Mouse (Mus musculus) cerebellum, adult 9-11 months (tissue): ENCODE results near the gene Ttc39d.
A peak's percentile ranks its signal among the peaks of the same experiment; 100 is the strongest.
"Not testable (repeated sequence)": the region's sequence is repeated elsewhere in the genome, so short reads cannot be mapped to it uniquely, and the experiment has no call there.

Experiments used
- DNase-seq: peaks from one replicate; pipeline ENCODE4 v3.0.0; 2022

Gene Ttc39d

DNA sequence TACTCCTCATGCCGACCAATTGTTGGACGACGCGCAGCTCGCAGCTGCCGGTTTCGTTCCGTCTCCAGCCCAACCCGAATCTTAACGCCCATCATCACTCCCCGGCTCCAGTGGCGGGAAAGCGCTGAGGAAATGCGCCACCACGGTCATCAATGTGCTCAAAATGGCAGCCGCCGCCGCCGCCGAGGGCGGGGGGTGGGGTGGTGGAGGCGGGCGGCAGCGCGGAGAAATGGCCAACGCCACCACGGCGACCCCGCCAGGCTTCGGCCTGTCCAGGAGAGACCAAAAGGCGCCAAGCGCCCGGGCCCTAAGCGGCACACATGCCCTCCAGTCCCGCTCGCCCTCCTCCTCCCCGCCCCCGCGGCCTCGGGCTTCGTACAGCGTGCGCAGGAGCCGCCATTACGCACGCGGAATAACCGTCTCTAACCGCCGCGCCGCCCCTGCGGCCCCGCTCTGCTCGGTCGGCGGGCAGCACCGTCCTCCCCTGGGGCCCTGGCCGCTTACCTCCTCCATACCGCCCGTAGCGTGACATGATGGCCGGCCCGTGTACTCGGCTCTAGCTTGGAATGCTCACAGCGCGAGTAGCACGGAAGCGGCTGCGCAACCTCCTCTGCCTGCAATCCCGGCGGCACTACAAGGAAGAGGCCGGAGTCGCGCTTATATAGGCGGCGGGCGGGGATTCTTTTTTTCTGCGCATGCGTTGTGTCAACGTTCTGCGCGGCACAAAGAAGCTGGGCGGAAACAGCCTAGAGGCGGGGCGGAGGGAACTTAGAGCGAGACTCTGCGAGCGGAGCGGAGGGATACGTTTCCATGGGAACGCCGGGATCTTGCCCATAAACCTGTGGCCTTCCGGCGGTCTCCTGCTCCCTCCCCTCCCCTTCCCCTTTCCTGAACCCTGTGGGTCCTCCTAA is at the start of gene Ttc39d, which contains the start of gene Srsf7:
Gene Ttc39d, plus strand, starts transcription at position 790 of the 911 bp plus-strand sequence.
Gene Srsf7, minus strand, starts transcription at position 637 of the 911 bp plus-strand sequence.
- peak; percentile 98 for DNase-seq

DNA sequence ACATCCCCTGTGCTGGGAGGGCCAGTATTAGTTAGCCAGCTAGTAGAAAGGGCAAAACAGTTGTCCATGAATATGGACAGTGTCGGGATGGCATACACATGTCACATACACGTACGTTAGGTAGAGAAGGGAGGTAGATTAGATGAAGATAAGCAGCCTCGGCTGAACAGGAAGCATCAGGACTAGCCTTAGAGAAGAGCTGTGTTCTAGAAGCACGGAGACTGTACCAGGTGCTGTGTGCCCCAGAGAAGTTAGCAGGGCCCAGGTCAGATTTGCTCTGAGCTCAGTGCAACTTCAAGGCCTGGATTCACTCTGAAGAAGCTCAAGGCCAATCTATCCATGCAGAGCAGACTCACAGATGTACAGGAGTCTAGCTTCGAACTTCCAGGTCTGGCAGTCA is 49.8 kb upstream of the Ttc39d start:
- no peak for DNase-seq

DNA sequence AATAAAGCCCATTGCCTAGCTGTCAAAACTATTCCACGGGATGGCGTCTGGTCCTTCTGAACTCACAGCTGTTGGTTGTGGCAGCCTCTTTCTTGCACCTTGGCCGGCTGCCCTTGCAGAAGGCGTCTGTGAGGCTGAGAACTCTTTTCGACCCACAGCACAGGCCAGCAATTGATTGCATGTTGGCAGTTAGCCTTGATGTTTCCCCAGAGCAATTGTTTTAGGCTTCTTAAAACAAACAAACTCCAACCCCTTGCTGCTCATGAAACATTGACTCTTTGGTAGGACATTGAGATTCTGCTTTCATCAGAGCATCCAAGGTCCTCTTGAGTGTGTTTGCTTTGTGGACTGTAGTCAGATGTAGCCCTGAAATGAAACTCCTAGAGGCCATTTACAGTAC is 46.8 kb upstream of the Ttc39d start:
- peak; percentile 47 for DNase-seq

DNA sequence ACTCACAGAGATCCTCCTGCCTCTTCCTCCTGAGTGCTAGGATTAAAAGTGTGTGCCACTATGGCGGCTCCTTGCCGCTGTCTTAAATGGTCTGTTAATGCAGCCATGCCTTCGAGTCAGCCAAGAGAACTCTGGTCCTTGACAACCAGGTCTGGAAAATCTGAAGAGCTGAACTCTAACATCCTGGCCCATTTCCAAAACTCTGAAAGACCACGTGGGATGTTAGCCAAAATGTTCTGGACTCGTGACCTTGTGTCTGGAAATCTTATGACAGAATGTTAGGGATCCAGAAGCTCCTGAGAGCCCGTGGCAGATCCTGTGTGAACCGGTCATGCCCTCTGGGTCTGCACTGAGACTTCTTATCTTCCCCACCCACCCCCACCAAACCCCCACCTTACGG is 43.3 kb upstream of the Ttc39d start:
- no peak for DNase-seq

DNA sequence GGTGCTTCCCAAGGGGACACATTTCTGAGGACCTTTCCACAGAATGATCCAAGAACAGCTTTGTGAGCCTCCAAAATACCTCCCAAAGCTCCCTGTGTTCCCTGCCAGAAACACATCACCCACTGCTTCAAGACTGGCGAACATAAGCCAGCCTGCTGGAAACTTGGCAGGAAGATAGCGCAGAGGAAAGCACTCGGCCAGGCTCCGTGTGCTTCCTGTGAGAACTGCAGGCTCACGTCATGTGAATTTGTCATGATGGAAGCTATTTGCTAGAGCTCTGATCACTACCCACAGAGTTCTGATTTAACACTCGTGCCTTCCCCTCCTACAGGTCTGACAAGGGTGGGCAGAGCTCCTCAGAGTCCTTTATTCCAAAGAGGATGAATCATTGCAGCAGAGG is 41.5 kb upstream of the Ttc39d start:
- DNase-seq: peak; percentile 90

DNA sequence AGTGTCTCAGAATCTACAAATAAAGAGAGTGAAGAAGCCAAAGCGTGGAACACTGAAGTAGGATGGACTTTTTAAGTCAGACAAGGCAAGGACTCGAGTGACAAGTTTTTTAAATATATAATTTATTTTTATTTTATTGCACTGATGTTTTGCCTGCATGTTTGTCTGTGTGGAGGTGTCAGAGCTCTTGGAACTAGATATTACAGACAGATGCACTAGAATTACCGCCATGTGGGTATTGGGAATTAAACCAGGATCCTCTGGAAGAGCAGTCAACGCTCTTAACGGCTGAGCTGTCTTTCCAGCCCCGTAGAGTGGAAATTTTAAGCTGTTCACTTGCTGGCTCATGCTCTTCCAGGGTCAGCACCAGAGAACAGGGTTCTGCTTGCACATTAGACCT is 40.9 kb upstream of the Ttc39d start:
- DNase-seq: peak; percentile 30

DNA sequence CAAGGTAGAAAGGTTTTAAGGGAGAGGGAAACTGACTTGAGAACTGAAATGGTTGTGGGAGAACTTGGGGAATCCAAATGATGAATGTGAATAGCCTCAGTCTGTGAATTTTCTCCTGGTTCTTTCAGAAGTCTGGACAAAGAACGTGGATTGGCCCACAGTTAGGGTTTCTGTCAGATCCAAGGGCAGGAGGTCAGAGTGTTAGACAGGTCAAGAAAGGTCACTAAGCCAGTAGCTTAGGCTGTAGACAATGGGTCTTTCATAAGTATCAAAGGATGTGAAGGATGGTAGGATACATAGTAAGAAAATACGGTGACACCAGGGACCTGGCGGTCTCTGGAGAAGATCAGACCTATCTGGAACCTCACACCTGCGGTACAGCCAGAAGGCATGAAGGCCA is 39.8 kb upstream of the Ttc39d start:
- DNase-seq: peak; percentile 46

DNA sequence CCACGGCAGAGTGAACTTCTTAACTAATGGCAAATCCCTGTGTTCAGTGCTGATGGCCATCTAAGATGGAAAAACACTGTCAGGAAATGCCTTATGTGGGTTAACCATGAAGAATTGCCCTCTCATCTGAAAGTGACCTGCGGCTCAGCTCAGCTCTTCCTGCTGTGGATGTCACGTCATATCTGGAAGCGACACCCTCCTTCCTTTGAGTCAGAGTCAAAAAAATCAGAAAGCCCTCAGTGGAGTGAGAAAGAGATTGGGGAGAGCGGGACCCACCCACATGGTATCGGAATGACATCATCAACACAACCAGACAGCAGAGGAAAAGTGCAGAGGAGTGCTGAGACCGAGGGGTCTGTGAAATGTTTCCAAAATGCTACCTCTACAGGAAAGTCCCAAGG is 39.4 kb upstream of the Ttc39d start:
- DNase-seq: peak; percentile 31

DNA sequence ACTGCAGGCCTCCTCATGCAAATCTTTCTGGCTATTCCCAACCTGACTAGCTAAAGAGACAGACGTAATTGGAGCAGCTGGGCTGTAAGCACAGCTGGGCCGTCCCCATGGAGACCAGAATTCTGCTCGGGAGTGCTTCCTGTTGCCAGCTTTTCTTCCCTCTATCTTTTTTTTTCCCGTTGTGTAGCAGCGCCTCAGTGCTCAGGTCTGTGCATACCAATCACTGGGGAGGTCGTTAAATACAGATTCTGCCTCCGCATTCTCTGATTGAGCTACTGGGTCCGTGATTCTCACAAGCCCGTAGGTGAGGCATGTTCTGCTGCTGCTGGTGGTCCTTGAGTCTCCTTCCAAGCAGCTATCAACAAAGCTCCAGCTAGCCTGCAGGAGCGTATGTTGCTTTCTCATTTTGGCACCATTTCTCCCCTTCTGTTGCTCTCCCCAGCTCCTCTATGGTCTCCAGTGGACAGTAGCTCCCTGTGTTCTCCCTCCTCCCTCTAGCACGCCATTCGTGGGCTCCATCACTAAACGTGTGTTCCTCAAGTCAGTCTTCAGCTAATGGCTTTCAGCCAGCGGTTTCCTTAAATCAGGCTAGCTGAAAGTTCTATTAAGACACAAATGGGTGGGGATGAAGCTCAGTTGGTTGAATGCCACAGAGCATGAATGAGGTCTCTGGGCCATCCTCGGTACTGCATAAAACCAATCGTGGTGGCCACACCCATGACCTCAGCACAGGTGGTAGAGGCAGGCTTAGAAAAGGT is 38.7 kb upstream of the Ttc39d start:
- peak; percentile 84 for DNase-seq

DNA sequence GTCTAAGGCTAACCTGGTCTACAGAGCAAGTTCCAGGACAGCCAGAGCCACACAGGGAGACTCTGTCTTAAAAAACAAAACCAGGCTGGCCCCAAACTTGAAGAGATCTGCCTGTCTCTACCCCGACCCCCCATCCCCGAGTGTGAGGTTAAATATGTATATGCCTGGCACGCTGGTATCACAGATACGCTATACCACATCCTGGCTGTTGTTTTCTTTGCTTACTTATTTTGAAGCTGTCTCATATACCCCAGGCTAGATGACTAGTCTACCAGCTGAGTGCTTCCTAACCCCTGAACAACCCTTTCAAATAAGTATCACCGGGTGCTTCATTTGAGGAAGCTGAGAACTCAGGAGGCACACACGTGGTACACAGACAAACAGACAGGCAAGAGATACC is 37.5 kb upstream of the Ttc39d start:
- DNase-seq: no peak

DNA sequence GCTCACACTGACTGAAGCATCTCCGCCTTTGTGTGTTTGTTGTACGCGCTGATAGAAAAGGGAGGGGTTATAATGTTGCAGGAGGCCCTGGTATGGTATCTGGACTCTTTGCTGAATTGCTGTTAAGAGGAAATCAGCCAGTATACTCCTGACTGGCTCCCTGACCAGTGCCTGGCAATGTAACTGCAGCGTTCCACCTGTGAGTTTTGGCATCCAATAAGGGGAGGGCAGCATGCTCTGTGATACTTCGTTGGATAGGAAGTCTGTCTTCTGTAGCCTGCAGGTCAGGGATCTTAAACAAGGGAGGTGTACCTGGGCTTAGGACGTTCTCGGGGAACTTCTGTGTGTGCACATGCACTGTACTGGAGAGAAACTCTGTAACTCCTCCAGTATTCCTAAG is 36.3 kb upstream of the Ttc39d start:
- DNase-seq: peak; percentile 84

DNA sequence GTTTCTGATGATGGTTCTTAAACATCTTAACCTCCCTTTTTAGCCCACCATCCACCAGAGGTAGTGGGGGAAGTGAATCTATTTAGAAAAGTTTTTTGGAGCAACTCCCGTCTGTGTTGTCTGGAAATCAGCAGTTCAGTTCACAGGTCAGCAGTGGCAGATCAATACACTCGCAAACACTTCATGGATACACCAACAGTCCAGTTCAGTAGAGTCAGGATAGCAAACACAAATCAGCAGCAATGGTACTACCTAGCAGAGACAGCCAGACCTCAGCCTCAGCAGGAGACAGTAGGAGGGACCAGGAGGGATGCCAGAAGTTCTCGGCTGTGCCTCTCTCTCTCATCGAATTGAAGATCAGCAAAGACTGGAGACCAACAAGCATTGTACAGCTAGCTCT is 35.3 kb upstream of the Ttc39d start:
- no peak for DNase-seq

DNA sequence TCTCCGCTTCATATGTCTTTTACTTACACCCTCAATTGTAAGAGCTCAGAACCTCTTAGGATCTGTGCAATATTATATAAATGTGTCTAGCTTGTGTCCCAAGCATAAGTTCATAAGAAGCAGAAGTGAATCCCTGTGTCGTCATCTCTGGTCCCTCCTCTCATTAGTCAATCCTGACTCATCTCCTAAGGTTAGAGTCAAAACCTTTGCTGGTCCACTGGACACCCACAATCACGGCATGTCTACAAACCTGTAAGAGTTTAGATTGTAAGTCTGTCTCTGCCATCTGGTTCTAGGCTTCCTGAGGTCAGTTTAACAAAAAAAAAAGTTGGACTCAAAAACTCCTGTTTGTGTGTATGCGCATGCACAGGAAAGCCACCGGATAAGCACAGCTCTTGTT is 34.5 kb upstream of the Ttc39d start:
- no peak for DNase-seq

DNA sequence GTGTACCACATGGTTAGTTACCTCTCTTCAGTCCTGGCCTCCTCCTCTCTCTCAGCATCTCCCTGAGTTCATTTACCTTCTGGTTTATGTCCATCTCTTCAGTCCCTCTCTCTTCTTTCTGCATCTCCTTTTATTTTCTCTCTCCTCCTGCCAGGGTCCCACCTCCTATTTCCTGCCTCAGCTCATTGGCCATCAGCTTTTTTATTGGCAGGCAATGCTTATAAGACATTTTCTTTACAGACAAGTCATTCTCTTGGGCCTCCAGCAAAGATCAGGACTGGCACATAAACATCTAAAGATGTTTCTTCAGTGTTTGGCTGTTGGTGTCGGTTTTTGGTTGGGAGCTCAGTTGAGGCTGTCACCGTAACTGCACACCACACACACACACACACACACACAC is 33.6 kb upstream of the Ttc39d start:
- no peak for DNase-seq

DNA sequence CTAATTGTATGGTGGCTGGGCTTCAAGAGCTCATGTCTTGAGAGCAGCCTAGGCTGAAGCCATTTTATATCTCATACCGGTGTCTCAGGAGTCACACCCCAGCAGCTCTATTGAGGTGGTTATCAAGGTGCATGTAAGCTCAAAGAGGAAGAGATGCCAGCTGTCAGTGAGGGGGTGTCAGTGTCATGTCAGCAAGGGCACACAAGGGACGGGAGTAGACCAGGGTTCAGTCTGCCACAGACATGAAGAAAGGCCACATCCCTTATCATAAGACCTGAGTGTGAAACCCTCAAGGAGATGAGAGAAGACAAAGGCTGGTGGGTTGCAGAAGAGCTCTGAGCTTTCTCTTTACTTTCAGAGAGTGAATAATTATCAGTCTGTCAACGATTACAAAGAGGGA is 33.1 kb upstream of the Ttc39d start:
- no peak for DNase-seq

DNA sequence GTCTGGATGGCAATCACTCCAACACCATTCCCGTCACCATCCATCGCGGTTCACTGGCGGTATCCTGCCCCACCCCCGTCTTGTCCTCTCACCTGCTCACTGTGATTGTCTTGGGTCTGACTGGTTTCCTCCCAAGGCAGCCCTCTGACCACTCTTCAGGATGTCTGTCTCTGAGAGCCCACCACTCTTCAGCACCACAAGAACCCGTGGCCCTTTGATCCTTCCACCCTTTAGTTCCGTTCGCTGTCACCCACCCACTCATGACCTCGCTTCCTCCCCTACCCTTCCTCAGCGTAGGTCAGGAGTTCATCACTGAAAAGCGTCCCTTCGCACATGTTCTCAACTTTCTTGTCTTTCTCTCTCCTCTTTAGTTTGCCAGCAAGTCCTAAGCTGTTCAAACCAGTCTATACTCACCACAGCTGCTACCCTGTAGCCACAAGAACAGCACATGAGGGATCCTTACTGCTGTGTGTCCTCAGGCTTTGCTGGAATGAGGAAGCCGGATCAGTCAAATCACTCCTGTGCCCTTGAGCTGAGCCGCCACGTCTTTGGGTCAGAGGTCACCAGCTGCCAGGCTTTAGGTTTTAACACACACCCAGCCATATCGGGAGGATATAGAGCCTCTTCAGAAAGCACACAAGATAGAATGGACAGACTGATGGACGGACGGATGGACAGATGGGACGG is 32.4 kb upstream of the Ttc39d start:
- no peak for DNase-seq

DNA sequence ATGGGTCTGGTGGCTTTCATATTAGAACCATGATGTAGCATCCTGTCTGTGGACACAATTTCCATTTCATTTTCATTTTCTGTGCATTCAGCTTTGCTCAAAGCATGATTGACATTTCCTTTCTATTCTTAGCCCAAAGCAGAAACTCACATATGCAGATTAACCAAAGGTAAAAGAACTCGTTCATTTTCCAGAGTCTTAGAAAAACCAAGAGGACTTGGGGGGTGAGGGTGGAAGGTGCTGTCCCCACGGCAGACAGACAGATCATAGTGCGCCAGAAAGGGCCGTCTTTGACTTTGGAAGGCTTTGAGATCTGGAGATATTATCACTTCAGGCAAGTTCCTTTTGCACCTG is 31.9 kb upstream of the Ttc39d start:
- DNase-seq: no peak

DNA sequence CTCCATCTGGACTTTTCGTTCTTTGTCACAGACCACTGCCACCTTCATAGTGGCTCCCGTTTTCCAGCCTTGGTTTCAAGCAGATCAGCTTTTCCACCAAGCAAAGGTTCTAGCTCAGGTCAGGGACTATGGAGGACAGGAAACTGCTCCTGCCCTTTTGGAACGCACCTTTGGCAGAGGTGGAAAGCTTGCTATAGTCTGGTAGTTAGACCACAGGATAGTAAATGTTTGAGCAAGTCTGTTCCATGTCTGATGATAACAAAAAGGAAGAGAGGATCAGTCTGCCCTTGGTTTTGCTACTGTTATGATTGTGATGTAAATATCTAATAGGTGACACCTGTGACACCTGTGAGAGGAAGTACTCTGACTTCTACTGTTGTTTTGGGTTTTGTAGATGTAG is 31.3 kb upstream of the Ttc39d start:
- DNase-seq: no peak

DNA sequence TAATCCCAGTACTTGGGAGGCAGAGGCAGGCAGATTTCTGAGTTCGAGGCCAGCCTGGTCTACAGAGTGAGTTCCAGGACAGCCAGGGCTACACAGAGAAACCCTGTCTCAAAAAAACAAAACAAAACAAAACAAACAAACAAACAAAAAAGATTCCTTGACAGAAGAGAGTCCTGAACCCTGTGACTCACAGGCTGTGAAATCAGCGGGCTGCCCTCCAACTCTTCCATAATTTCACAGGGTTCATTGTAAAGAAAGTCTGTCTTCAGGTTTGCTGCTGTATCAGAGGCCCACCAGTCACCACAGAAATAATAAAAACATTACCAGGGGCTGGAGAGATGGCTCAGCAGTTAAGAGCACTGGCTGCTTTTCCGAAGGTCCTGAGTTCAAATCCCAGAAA is 28.4 kb upstream of the Ttc39d start:
- DNase-seq: not testable (repeated sequence)

DNA sequence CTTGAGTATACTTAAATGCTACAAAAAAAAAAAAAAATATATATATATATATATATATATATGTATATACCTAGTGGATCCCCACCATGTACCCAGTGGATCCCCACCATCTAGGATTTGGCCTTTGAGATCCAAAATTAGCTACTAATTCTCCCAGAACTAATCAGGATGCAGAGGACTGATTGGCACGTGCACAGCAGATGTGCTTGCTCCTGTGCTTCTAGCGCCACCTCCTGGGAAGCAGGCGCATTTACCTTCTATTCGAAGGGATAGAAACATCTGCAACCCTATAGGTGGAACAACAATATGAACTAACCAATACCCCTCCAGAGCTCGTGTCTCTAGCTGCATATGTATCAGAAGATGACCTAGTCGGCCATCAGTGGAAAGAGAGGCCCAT is 27.3 kb upstream of the Ttc39d start:
- DNase-seq: peak; percentile 76

DNA sequence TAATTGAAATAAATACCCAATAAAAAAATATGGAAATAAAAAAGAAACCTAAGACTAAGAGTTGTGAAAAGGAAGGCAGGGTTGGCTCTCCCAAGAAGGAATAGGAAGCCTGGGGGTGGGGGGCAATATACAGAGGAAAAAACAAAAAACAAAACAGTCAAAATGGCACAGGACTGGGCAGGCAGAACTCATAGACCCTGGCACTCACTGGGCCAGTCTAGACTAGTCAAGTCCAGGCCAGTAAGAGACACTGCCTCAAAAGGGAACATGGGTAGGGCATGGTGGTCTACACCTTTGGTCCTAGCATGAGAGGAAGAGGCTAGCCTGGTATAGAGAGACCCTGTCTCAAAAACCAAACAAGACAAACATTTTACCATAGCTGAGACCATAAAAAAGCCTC is 26.8 kb upstream of the Ttc39d start:
- DNase-seq: no peak

DNA sequence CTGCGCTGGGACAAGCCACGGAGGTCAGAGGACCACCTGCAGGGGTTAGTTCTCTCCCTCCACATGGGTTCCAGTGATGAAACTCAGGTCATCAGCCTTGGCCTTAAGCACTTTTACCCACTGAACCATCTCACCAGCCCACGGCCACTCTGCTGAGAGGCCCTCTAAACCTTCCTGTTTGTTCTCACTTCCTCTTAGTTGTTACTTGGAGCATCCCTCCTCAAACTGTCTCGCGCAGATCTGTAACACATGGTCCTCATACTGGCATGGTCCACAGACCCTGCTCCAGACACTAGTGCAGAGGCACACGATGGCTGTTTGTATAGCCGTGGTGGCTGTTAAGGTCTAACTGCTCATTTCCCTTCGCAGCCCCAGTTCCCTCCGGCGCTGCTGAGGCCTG is 23.6 kb upstream of the Ttc39d start:
- DNase-seq: no peak

DNA sequence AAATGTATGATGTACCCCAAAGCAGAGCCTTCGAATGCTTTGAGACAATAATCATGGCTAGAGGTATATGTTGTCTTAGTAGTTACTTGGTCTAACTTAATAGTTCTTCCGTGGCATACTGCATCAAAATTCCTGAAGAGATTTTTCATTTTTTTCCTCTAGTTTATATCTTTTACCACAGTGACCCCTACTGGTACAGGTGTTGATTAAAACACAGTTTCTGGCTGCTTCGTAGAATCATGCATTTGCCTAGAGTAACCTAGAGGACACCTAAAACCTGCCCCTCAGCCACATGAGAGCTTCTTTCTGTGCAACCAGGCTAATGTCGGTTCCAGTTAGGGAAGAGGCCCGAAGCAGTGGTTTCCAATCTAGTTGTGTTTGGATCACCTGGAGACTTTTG is 14.2 kb upstream of the Ttc39d start:
- no peak for DNase-seq
